Mouse (Mus musculus) embryonic fibroblast, embryonic 13.5 days (primary cell): ENCODE measurements around the gene Rbms3. TPM values are rescaled to one million over a fixed set of nuclear protein-coding genes. Genes with fewer than 3 reads are reported as not detected.

Experiments used
- H3K27ac ChIP-seq: 2 replicates; pipeline ENCODE4 v1.5.1; 2012; ENCODE audit warnings: low read length, control low read depth, inconsistent platforms; ENCODE audit not compliant: insufficient read depth
- H3K4me1 ChIP-seq: 2 replicates; pipeline ENCODE4 v1.6.1; 2011; ENCODE audit warnings: low read length; ENCODE audit not compliant: control insufficient read depth, insufficient read depth
- H3K4me3 ChIP-seq: 2 replicates; pipeline ENCODE4 v1.5.1; 2011; ENCODE audit warnings: mild to moderate bottlenecking, control low read depth, low read length; ENCODE audit not compliant: insufficient read depth
- CTCF ChIP-seq: IDR thresholded peaks from 2 replicates; pipeline ENCODE4 v1.5.1; 2011; ENCODE audit warnings: mild to moderate bottlenecking, control low read depth, low read length, moderate library complexity, borderline replicate concordance; ENCODE audit not compliant: insufficient read depth
- POLR2A ChIP-seq: IDR thresholded peaks from 2 replicates; pipeline ENCODE4 v1.6.1; 2011; ENCODE audit warnings: low read depth, mild to moderate bottlenecking, control low read depth, low read length, moderate library complexity
- polyA plus RNA-seq: library from polyadenylated mRNA; stranded (reverse); fragments of >200 nt; gene quantifications from 2 replicates; pipeline ENCODE4 v1.2.4, GENCODE M21; 2011; ENCODE audit warnings: low read depth; ENCODE audit not compliant: missing spikeins, insufficient read length

The Rbms3 gene
- 80.9 and 114 TPM in 2 replicates for polyA plus RNA-seq

DNA sequence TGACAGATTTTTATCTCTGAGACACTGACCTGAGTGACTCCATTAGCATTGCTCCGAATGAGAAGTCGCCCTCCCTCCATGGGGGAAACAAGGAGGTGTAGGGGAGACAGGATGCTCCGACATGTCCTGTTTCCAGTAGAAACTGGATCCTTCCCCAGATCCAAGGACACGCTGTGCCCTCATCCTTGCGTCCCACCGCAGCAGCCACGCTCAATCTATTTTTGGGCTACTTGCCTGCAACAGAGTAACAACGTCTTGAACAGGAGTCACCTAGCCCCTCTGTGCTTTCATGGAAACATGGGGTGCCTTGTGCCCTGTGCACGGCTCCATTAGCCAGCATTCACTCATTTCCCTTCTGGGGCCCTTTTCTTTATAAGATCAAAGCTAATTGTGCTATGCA is at the start of gene Rbms3:
Gene Rbms3, minus strand, starts transcription at position 143 of the 400 bp plus-strand sequence.
- Histone ChIP-seq H3K4me3 (no peak within 1 kb of the TSS), H3K27ac (no peak within 1 kb of the TSS), H3K4me1 (no peaks in the 10 kb centered on the region)
- TF ChIP-seq CTCF (no peak), POLR2A (no peak)

DNA sequence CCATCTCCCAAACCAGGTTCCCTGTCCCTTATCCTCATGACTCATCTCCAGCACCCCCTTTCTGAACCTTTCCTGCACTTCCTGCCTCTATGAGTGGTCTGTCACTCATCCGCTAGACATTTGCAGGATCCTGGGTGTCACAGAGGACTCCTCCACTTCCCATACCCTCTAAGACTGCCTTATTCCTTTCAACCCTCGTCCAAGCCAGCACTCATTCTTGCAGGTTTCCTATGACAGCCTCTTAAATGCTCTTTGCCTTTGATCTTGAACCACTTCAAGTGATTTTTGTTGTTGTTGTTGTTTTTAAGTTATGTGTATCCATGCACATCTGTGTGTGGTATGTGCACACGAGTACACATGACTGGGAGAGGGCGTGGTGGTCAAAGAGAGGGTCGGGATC is 43.6 kb upstream of the Rbms3 start:
- H3K4me3 ChIP-seq = no peak overlapping the region
- no peak for TF ChIP-seq CTCF
- no peak for TF ChIP-seq POLR2A
- no peak overlapping the region for H3K27ac ChIP-seq
- no peaks in the 10 kb centered on the region for H3K4me1 ChIP-seq

DNA sequence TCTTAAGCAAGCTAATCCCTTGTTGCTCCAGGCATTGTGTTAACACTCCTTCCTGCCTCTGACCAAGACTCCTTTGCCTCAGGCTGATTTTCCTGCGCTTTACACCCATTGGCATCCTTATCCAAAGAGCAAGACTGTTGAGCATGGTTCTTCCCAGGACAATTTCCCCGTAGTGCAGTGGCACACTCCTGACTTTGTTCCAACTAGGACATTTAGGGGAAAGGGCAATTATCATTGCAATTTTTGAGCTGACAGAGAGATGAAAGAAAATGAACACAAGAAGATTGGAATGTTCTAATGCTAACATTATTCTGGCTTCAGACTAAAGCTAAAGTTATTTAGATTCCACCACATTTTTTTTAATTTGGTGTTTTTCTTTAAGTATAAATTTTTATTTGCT is 24.9 kb upstream of the Rbms3 start:
- H3K4me1 ChIP-seq = peaks cover 3% of the 10 kb centered on the region; the same call in 1 of the 2 replicates
- no peak overlapping the region for H3K27ac ChIP-seq
- TF ChIP-seq CTCF = no peak
- no peak for TF ChIP-seq POLR2A
- no peak overlapping the region for H3K4me3 ChIP-seq

DNA sequence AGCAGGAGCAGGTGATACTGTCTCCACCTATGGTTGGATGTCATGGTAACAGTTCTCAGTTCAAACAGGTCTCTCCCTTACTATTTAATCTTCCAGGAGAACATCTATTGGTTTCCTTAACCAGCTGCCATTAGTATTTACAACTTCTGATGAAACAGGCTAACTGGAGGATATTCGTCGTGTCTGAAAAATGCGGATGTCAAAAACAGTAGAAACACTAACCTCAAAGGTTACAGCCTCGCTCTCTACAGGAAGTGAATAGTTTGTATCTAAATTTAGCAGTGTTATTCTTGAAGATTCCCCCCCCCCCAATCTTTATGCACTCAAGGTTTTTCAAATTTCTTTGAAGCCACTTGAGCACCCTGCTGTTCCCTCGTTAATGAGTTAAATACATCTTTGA is 23.9 kb upstream of the Rbms3 start:
- H3K4me1 ChIP-seq = peaks cover 3% of the 10 kb centered on the region; the same call in 1 of the 2 replicates
- no peak for TF ChIP-seq CTCF
- TF ChIP-seq POLR2A = no peak
- H3K27ac ChIP-seq = peak overlapping the region; percentile 73; the same call in 1 of the 2 replicates
- H3K4me3 ChIP-seq = no peak overlapping the region

DNA sequence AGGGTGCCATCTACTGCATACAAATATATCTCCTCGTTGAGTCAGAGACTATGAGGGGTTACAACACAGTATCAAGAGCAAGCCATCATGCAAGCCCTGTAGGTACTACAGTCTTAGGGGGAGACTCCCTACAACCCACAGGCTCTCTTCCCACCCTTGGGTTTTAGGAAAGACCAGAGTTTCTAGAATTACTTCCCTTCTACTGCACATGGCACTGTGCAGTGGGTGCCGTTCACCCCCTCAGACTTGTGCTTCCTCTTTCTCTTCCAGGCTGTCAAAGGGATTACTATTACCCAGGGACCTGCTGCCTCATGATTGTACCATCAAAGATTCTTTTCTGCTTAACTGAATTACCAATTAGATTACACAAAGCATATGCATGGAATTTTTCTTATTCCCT is 16.4 kb upstream of the Rbms3 start:
- Histone ChIP-seq H3K27ac (no peak overlapping the region), H3K4me1 (no peaks in the 10 kb centered on the region), H3K4me3 (no peak overlapping the region)
- TF ChIP-seq CTCF (no peak), POLR2A (no peak)

DNA sequence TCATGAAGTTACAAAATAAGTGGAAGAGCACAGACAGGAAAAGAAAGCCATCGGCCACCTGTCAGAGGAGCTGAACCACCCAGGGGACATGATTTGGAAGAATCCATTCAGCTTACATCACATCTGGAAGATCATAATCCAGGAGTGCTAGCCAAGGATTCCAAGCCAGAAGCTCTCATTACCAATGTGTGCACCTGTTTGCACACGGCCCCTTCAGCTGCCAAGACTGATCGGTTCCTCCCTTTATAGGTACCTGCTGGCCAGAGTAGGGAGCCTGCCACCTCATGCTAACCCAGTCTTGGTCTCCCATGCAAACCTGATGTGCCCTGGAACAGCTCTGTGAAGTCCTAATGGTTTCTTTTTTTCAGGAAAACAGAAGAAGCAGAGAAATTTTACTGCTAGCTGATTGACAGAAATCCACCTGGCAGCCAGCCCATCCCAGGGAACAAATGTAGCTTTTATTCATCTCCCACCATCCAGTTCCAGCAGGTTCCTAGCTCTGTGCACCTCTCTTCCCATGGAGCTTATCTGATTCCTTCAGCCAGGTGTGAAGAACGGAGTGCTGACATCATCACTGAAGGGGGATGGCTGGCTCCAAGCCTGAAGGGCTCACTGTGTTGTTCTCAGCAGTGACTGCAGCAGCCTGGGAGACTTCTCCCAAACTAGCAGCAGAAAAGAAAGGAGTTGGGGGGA is 11.5 kb upstream of the Rbms3 start:
- no peaks in the 10 kb centered on the region for H3K4me1 ChIP-seq
- TF ChIP-seq CTCF = no peak
- no peak for TF ChIP-seq POLR2A
- H3K27ac ChIP-seq = no peak overlapping the region
- H3K4me3 ChIP-seq = no peak overlapping the region

DNA sequence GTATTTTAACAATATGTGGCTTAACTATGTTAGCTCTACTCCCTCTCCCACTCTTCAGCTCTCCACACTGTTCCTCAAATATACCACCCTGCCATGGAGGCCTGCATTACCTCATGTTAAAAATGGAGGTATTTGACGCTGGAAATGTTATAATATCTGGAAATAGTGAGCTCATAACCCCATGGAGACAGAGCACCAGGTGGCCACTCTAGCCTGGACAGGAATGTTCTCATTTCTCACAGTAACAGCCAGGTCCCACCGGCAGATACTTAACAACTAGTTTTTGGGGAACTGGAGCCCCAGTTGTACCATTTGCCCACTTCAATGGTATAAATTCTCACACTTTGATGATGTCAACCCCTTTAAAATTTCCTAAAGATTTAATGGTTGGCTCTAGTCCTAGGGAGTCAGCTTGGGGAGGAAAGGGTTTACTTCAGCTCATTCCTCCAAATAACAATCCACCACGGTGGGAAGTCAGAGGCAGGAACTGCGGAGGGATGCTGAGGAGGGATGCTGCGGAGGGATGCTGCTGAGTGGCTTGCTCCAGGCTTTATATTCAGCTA is 9.0 kb upstream of the Rbms3 start:
- TF ChIP-seq CTCF = no peak
- no peak for TF ChIP-seq POLR2A
- Histone ChIP-seq H3K4me1 (no peaks in the 10 kb centered on the region), H3K27ac (no peak overlapping the region), H3K4me3 (no peak overlapping the region)

DNA sequence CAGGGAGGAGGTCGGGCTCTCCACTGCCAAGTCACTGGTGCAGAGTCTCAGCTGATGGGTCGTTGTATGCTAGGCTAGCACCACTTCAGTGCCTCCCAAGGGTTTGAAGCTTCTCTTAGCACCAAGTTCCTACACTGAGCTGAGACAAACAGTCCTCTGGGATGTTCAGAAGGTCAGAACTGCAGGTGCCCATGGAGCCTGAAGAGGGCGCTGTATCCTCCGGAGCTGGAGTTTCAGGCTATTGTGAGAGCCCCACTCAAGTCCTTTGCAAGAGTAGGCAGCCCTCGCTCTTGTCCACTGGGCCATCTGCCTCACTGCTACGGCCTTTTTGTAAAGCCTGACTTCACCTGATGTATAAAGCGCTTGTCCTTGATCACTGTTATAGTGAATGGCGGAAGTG is 6.8 kb upstream of the Rbms3 start:
- Histone ChIP-seq H3K4me3 (no peak overlapping the region), H3K4me1 (no peaks in the 10 kb centered on the region), H3K27ac (no peak overlapping the region)
- TF ChIP-seq POLR2A (no peak), CTCF (no peak)

DNA sequence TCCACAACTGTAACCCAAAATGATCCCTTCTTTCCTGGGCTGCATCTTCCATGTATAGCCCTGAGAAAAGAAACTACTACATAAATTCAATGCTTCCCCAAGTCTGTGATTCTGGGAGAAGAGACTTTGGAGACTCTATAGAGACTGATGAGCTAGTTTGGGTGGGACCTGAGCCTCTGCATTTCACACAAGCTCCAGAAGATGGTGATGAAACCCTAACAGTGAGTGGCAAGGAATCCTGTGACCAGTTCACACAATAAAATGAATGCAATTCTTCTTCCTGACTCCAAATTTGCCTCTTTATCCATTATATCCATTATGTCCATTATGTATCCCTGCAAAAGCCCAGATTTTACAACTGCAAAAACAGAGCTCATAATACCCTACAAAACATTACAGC is 2.5 kb downstream of the Rbms3 start:
- H3K27ac ChIP-seq = no peak overlapping the region
- no peaks in the 10 kb centered on the region for H3K4me1 ChIP-seq
- no peak for TF ChIP-seq CTCF
- TF ChIP-seq POLR2A = no peak
- no peak overlapping the region for H3K4me3 ChIP-seq

DNA sequence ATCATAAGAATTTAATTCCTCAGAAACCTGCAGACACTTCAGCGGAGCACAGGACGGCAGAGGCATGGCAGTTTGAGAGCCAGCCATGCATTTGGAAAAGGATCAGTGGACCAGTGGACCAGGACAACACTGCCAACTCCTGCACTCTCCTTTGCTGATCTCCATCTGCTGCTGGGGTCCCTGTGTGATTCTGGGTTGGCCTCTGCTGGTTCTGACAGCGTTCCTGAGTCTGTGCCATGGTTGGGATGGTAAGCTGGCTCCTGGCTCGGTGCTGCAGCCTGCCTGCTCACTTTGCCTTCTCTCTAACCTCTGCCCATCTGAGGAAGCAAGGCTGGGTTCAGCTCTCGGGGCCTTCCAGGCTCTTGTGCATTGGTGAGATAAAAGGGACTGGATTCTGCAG is 28.9 kb downstream of the Rbms3 start:
- TF ChIP-seq CTCF (no peak), POLR2A (no peak)

More for the DNA sequence above, 28.9 kb downstream of the Rbms3 start:
- no peak overlapping the region for H3K27ac ChIP-seq
- no peak overlapping the region for H3K4me3 ChIP-seq
- H3K4me1 ChIP-seq = no peaks in the 10 kb centered on the region
